Mouse (Mus musculus): ENCODE data around the gene Zfp597. TPM values are rescaled to one million over a fixed set of nuclear protein-coding genes. Genes with fewer than 3 reads are reported as not detected.
"Not testable (repeated sequence)": the region's sequence is repeated elsewhere in the genome, so short reads cannot be mapped to it uniquely, and the experiment has no call there.

The Zfp597 gene
- polyA plus RNA-seq, 1 experiment from 2014 or later: 19.5 TPM

DNA sequence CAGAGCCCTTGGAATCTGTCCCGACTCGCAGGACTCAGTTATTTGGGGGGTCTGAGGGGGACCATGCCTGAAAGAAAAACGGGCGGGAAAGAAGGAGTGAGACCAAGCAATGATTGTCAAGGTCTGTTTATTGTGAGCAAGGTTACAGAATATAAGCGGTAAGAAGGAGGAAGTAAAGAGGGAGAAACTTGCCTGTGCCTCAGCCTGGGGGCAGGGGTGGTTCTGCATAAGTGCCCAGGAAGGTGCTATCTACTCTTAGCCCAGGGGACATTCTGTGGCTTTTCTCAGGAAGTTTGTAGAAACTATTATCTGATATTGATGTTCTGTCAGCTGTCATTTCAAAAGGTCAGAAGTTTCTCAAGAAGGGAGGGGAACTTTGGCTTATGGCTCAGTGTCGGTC lies 69.7 kb downstream of the Zfp597 start:
- not testable (repeated sequence) for DNase-seq (ENCODE audit: low spot score); H3K4me1 ChIP-seq (replicated peaks; ENCODE audit: control insufficient read depth, insufficient read depth, low read length)
- WGBS: 85% methylated on average over 6 of the region's 6 CpGs

More for the DNA sequence above, 69.7 kb downstream of the Zfp597 start:
- not testable (repeated sequence) for H3K27me3 ChIP-seq (ENCODE audit: control insufficient read depth, insufficient read depth, low read length); H3K4me3 ChIP-seq (replicated peaks; ENCODE audit: low read length); ATAC-seq (ENCODE audit: low FRiP score); H3K9me3 ChIP-seq (ENCODE audit: control insufficient read depth, low read length); H3K9ac ChIP-seq; H3K36me3 ChIP-seq (replicated peaks; ENCODE audit: control insufficient read depth, insufficient read depth); H3K27ac ChIP-seq; H3K4me2 ChIP-seq (replicated peaks)

Small RNAs within 50 kb of the gene (microRNA-seq; reads per million reads assigned to microRNA genes)
- gene Gm23493: not detected

Other genes with a start within 250 kb of the Zfp597 start
- gene Mefv, start 166.5 kb downstream of the Zfp597 start, polyA plus RNA-seq (2014; fragmentation: Nextera tagmentation; extraction: Ambion mirVana): not detected in 2 replicates
- gene Zfp263, start 140.5 kb downstream of the Zfp597 start, polyA plus RNA-seq (2014; fragmentation: Nextera tagmentation; extraction: Ambion mirVana): 27.9 and 30.8 TPM in 2 replicates
- gene Olfr15, start 53.7 kb downstream of the Zfp597 start, polyA plus RNA-seq (2014; fragmentation: Nextera tagmentation; extraction: Ambion mirVana): not detected in 2 replicates
- gene Zfp174, start 37.3 kb downstream of the Zfp597 start, polyA plus RNA-seq (2014; fragmentation: Nextera tagmentation; extraction: Ambion mirVana): 2.9 TPM in 2 replicates
- 97.0 and 104 TPM in 2 replicates for gene Naa60, start 12.2 kb downstream of the Zfp597 start, polyA plus RNA-seq (2014; fragmentation: Nextera tagmentation; extraction: Ambion mirVana)
- 2.8 and 5.2 TPM in 2 replicates for gene Gm20695, start 87 bp upstream of the Zfp597 start, polyA plus RNA-seq (2014; fragmentation: Nextera tagmentation; extraction: Ambion mirVana)
- gene 1700037C18Rik, start 24.1 kb upstream of the Zfp597 start, polyA plus RNA-seq (2014; fragmentation: Nextera tagmentation; extraction: Ambion mirVana): 11.2 and 11.4 TPM in 2 replicates
- gene Cluap1, start 24.2 kb upstream of the Zfp597 start, polyA plus RNA-seq (2014; fragmentation: Nextera tagmentation; extraction: Ambion mirVana): 37.4 and 40.8 TPM in 2 replicates
- 1.0 and 1.4 TPM in 2 replicates for gene Nlrc3, start 92.1 kb upstream of the Zfp597 start, polyA plus RNA-seq (2014; fragmentation: Nextera tagmentation; extraction: Ambion mirVana)
- 35.3 and 36.9 TPM in 2 replicates for gene Slx4, start 119.2 kb upstream of the Zfp597 start, polyA plus RNA-seq (2014; fragmentation: Nextera tagmentation; extraction: Ambion mirVana)
- 6.3 and 6.8 TPM in 2 replicates for gene Dnase1, start 152.4 kb upstream of the Zfp597 start, polyA plus RNA-seq (2014; fragmentation: Nextera tagmentation; extraction: Ambion mirVana)
- 47.9 and 54.4 TPM in 2 replicates for gene Trap1, start 193.3 kb upstream of the Zfp597 start, polyA plus RNA-seq (2014; fragmentation: Nextera tagmentation; extraction: Ambion mirVana)

Measured in hindbrain, embryonic 14.5 days (tissue).